Mouse (Mus musculus): ENCODE measurements at regions not wholly inside any gene's neighbourhood (a gene's known extent, or its start where the extent isn't known, plus 50 kb on each side); places are given as distances from the start of the nearest gene placed in this dataset.

- no peak for ATAC-seq (ENCODE audit: insufficient read depth, low FRiP score)
- Histone ChIP-seq H3K4me3 (replicated peaks; ENCODE audit: low read length) (no peak overlapping the region), H3K9me3 (replicated peaks; ENCODE audit: control insufficient read depth, low read length) (no peaks in the 10 kb centered on the region), H3K27ac (ENCODE audit: low read length) (no peak overlapping the region), H3K4me2 (ENCODE audit: low read depth, low read length) (no peak overlapping the region), H3K4me1 (ENCODE audit: control insufficient read depth, insufficient read depth, low read length) (no peaks in the 10 kb centered on the region), H3K27me3 (ENCODE audit: control insufficient read depth, insufficient read depth, low read length) (no peaks in the 10 kb centered on the region), H3K36me3 (ENCODE audit: control insufficient read depth, insufficient read depth, low read length) (no peaks in the 10 kb centered on the region), H3K9ac (ENCODE audit: low read length) (no peak overlapping the region)
- 76% methylated on average over 3 of the region's 3 CpGs for WGBS
Observed at GRCm38 (mm10) chr15:86566111-86566510, 351.9 kb downstream of the Tbc1d22a start.

GRCm38 (mm10) chr15:86574311-86574710, 360.1 kb downstream of the Tbc1d22a start:
- Histone ChIP-seq H3K27me3 (ENCODE audit: control insufficient read depth, insufficient read depth, low read length) (no peaks in the 10 kb centered on the region), H3K4me2 (ENCODE audit: low read depth, low read length) (no peak overlapping the region), H3K36me3 (ENCODE audit: control insufficient read depth, insufficient read depth, low read length) (no peaks in the 10 kb centered on the region), H3K4me1 (ENCODE audit: control insufficient read depth, insufficient read depth, low read length) (no peaks in the 10 kb centered on the region), H3K27ac (ENCODE audit: low read length) (no peak overlapping the region), H3K9ac (ENCODE audit: low read length) (no peak overlapping the region), H3K9me3 (replicated peaks; ENCODE audit: control insufficient read depth, low read length) (no peaks in the 10 kb centered on the region), H3K4me3 (replicated peaks; ENCODE audit: low read length) (no peak overlapping the region)
- WGBS: 78% methylated on average over 5 of the region's 5 CpGs
- no peak for ATAC-seq (ENCODE audit: insufficient read depth, low FRiP score)

GRCm38 (mm10) chr15:86576666-86577065, 362.4 kb downstream of the Tbc1d22a start:
- H3K4me1 ChIP-seq (ENCODE audit: control insufficient read depth, insufficient read depth, low read length): no peaks in the 10 kb centered on the region
- H3K4me3 ChIP-seq (replicated peaks; ENCODE audit: low read length): no peak overlapping the region
- H3K9ac ChIP-seq (ENCODE audit: low read length): no peak overlapping the region
- H3K9me3 ChIP-seq (replicated peaks; ENCODE audit: control insufficient read depth, low read length): no peaks in the 10 kb centered on the region
- H3K27ac ChIP-seq (ENCODE audit: low read length): no peak overlapping the region
- H3K27me3 ChIP-seq (ENCODE audit: control insufficient read depth, insufficient read depth, low read length): no peaks in the 10 kb centered on the region
- ATAC-seq (ENCODE audit: insufficient read depth, low FRiP score): no peak
- no peaks in the 10 kb centered on the region for H3K36me3 ChIP-seq (ENCODE audit: control insufficient read depth, insufficient read depth, low read length)
- 31% methylated on average over 5 of the region's 5 CpGs for WGBS
- H3K4me2 ChIP-seq (ENCODE audit: low read depth, low read length): no peak overlapping the region

- no peak for ATAC-seq (ENCODE audit: insufficient read depth, low FRiP score)
- no peaks in the 10 kb centered on the region for H3K9me3 ChIP-seq (replicated peaks; ENCODE audit: control insufficient read depth, low read length)
- H3K4me2 ChIP-seq (ENCODE audit: low read depth, low read length): no peak overlapping the region
- H3K9ac ChIP-seq (ENCODE audit: low read length): no peak overlapping the region
- no peak overlapping the region for H3K27ac ChIP-seq (ENCODE audit: low read length)
- no peaks in the 10 kb centered on the region for H3K36me3 ChIP-seq (ENCODE audit: control insufficient read depth, insufficient read depth, low read length)
- no peaks in the 10 kb centered on the region for H3K27me3 ChIP-seq (ENCODE audit: control insufficient read depth, insufficient read depth, low read length)
- H3K4me1 ChIP-seq (ENCODE audit: control insufficient read depth, insufficient read depth, low read length): no peaks in the 10 kb centered on the region
- WGBS: 85% methylated on average over 16 of the region's 16 CpGs
- no peak overlapping the region for H3K4me3 ChIP-seq (replicated peaks; ENCODE audit: low read length)
Observed at GRCm38 (mm10) chr15:86578689-86579088, 364.4 kb downstream of the Tbc1d22a start.

GRCm38 (mm10) chr15:86582240-86583090, 368.2 kb downstream of the Tbc1d22a start:
- Histone ChIP-seq H3K27me3 (ENCODE audit: control insufficient read depth, insufficient read depth, low read length) (no peaks in the 10 kb centered on the region), H3K4me3 (replicated peaks; ENCODE audit: low read length) (no peak overlapping the region), H3K36me3 (ENCODE audit: control insufficient read depth, insufficient read depth, low read length) (no peaks in the 10 kb centered on the region), H3K4me1 (ENCODE audit: control insufficient read depth, insufficient read depth, low read length) (no peaks in the 10 kb centered on the region), H3K27ac (ENCODE audit: low read length) (no peak overlapping the region), H3K4me2 (ENCODE audit: low read depth, low read length) (no peak overlapping the region), H3K9me3 (replicated peaks; ENCODE audit: control insufficient read depth, low read length) (no peaks in the 10 kb centered on the region), H3K9ac (ENCODE audit: low read length) (no peak overlapping the region)
- ATAC-seq (ENCODE audit: insufficient read depth, low FRiP score): no peak
- WGBS: 73% methylated on average over 7 of the region's 7 CpGs

- ATAC-seq (ENCODE audit: insufficient read depth, low FRiP score): no peak
- 73% methylated on average over 4 of the region's 4 CpGs for WGBS
- Histone ChIP-seq H3K4me2 (ENCODE audit: low read depth, low read length) (no peak overlapping the region), H3K4me1 (ENCODE audit: control insufficient read depth, insufficient read depth, low read length) (no peaks in the 10 kb centered on the region), H3K36me3 (ENCODE audit: control insufficient read depth, insufficient read depth, low read length) (no peaks in the 10 kb centered on the region), H3K9me3 (replicated peaks; ENCODE audit: control insufficient read depth, low read length) (no peaks in the 10 kb centered on the region), H3K27me3 (ENCODE audit: control insufficient read depth, insufficient read depth, low read length) (no peaks in the 10 kb centered on the region), H3K4me3 (replicated peaks; ENCODE audit: low read length) (no peak overlapping the region), H3K9ac (ENCODE audit: low read length) (no peak overlapping the region), H3K27ac (ENCODE audit: low read length) (no peak overlapping the region)
Observed at GRCm38 (mm10) chr15:86585716-86586115, 371.5 kb downstream of the Tbc1d22a start.

GRCm38 (mm10) chr15:86587209-86587608, 372.9 kb downstream of the Tbc1d22a start:
- Histone ChIP-seq H3K9me3 (replicated peaks; ENCODE audit: control insufficient read depth, low read length) (no peaks in the 10 kb centered on the region), H3K27me3 (ENCODE audit: control insufficient read depth, insufficient read depth, low read length) (no peaks in the 10 kb centered on the region), H3K4me2 (ENCODE audit: low read depth, low read length) (no peak overlapping the region), H3K27ac (ENCODE audit: low read length) (no peak overlapping the region), H3K9ac (ENCODE audit: low read length) (no peak overlapping the region), H3K4me3 (replicated peaks; ENCODE audit: low read length) (no peak overlapping the region), H3K4me1 (ENCODE audit: control insufficient read depth, insufficient read depth, low read length) (no peaks in the 10 kb centered on the region), H3K36me3 (ENCODE audit: control insufficient read depth, insufficient read depth, low read length) (no peaks in the 10 kb centered on the region)
- WGBS: 64% methylated on average over 6 of the region's 6 CpGs
- ATAC-seq (ENCODE audit: insufficient read depth, low FRiP score): no peak

GRCm38 (mm10) chr15:86590033-86590432, 375.8 kb downstream of the Tbc1d22a start:
- no peaks in the 10 kb centered on the region for H3K9me3 ChIP-seq (replicated peaks; ENCODE audit: control insufficient read depth, low read length)
- no peak overlapping the region for H3K4me3 ChIP-seq (replicated peaks; ENCODE audit: low read length)
- no peak overlapping the region for H3K27ac ChIP-seq (ENCODE audit: low read length)
- H3K36me3 ChIP-seq (ENCODE audit: control insufficient read depth, insufficient read depth, low read length): no peaks in the 10 kb centered on the region
- no peak for ATAC-seq (ENCODE audit: insufficient read depth, low FRiP score)
- WGBS: 76% methylated on average over 7 of the region's 7 CpGs
- H3K9ac ChIP-seq (ENCODE audit: low read length): no peak overlapping the region
- no peaks in the 10 kb centered on the region for H3K4me1 ChIP-seq (ENCODE audit: control insufficient read depth, insufficient read depth, low read length)
- no peak overlapping the region for H3K4me2 ChIP-seq (ENCODE audit: low read depth, low read length)
- no peaks in the 10 kb centered on the region for H3K27me3 ChIP-seq (ENCODE audit: control insufficient read depth, insufficient read depth, low read length)

- Histone ChIP-seq H3K27ac (ENCODE audit: low read length) (no peak overlapping the region), H3K4me1 (ENCODE audit: control insufficient read depth, insufficient read depth, low read length) (no peaks in the 10 kb centered on the region), H3K4me2 (ENCODE audit: low read depth, low read length) (no peak overlapping the region), H3K9ac (ENCODE audit: low read length) (no peak overlapping the region), H3K9me3 (replicated peaks; ENCODE audit: control insufficient read depth, low read length) (no peaks in the 10 kb centered on the region), H3K4me3 (replicated peaks; ENCODE audit: low read length) (no peak overlapping the region), H3K27me3 (ENCODE audit: control insufficient read depth, insufficient read depth, low read length) (no peaks in the 10 kb centered on the region), H3K36me3 (ENCODE audit: control insufficient read depth, insufficient read depth, low read length) (no peaks in the 10 kb centered on the region)
- 74% methylated on average over 5 of the region's 5 CpGs for WGBS
- no peak for ATAC-seq (ENCODE audit: insufficient read depth, low FRiP score)
Observed at GRCm38 (mm10) chr15:86590896-86591295, 376.6 kb downstream of the Tbc1d22a start.

Data from stomach, embryonic 16.5 days (tissue).